Mouse (Mus musculus) cortical plate, adult 2 months (tissue): ENCODE measurements around the gene Wnt5a. TPM values are rescaled to one million over a fixed set of nuclear protein-coding genes. Genes with fewer than 3 reads are reported as not detected.

Experiments
- H3K27ac ChIP-seq: fragments of 200-500 bp; 2 replicates; pipeline ENCODE4 v1.5.1; 2012; ENCODE audit warnings: low read length, control low read depth, inconsistent platforms; ENCODE audit not compliant: insufficient read depth
- H3K4me1 ChIP-seq: fragments of 200-500 bp; 2 replicates; pipeline ENCODE4 v1.6.1; 2011; ENCODE audit warnings: low read length; ENCODE audit not compliant: control insufficient read depth, insufficient read depth
- H3K4me3 ChIP-seq: fragments of 200-500 bp; 2 replicates; pipeline ENCODE4 v1.5.1; 2011; ENCODE audit warnings: mild to moderate bottlenecking, low read length, control low read depth; ENCODE audit not compliant: insufficient read depth
- CTCF ChIP-seq: fragments of 200-500 bp; IDR thresholded peaks from 2 replicates; pipeline ENCODE4 v1.5.1; 2011; ENCODE audit warnings: mild to moderate bottlenecking, control low read depth, low read length; ENCODE audit not compliant: insufficient read depth; ENCODE audit errors: extremely low read depth
- POLR2A ChIP-seq: fragments of 200-500 bp; IDR thresholded peaks from 2 replicates; pipeline ENCODE4 v1.6.1; 2011; ENCODE audit warnings: mild to moderate bottlenecking, low read length, control low read depth; ENCODE audit not compliant: insufficient read depth; ENCODE audit errors: extremely low read depth
- polyA plus RNA-seq: library from polyadenylated mRNA; depleted of rRNA; stranded (reverse); fragments of >200 nt; gene quantifications from 2 replicates; pipeline ENCODE4 v1.2.3, GENCODE M21; 2012

The Wnt5a gene
- polyA plus RNA-seq, 1 experiment = 5.0 TPM

DNA sequence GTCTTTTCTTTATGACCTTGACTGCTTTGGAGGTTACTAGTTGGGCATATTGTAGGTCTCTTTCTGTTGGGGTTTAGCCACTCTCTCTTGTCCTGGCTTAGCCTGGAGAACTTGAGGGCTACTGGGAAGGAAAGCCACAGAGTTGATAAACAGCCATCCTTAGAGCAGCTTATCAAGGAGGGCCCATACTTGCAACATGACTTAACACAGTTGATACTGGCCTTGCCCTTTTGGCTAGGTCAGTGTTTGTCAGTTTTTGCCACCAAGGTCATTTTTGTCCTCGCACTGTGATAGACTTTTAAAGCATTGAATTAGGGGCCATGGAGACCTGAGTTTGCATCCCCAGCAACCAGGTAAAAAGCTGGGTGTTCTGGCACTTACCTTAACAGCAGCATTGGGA, 23.7 kb upstream of the Wnt5a start:
- H3K4me3 ChIP-seq = no peak overlapping the region
- no peaks in the 10 kb centered on the region for H3K4me1 ChIP-seq
- TF ChIP-seq CTCF (no peak), POLR2A (no peak)
- H3K27ac ChIP-seq = no peak overlapping the region

DNA sequence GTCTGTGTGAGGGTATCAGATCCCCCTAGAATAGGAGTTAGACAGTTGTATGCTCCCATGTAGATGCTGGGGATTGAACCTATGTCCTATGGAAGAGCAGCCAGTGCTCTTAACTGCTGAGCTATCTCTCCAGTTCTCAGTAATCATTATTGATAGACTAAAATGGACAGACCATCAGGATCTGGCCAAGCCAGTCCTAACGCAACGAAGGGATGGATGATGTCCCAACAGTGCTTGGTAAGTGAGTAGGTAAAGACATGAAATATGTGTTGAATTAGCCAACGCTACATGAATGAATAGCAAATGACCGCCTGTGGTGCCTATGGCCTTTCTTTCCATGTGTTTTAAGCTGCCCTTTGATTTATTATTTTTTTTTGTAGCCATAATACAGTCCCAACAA, 10.7 kb upstream of the Wnt5a start:
- TF ChIP-seq POLR2A = no peak
- no peak for TF ChIP-seq CTCF

DNA sequence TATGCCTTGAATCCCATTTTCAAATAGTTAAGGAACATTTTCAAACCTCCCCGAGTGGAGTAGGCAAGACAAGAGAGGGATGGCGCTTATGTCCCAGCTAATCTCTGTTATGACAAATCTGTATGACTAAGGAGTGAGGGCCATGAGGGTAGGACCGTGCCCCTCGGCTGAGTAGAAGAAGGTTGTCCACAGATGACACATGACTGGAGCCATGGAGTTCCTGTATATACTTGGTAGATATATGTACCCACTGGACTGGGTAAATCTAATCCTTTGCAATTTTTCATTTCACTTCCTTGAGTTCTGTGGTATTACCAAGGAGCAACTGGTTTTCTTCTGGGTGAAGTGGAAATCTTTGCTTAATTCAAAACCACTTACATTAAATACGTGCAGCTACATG, 10.3 kb upstream of the Wnt5a start:
- no peak for TF ChIP-seq POLR2A
- TF ChIP-seq CTCF = no peak
- H3K4me3 ChIP-seq = no peak overlapping the region
- no peak overlapping the region for H3K27ac ChIP-seq
- H3K4me1 ChIP-seq = no peaks in the 10 kb centered on the region

More for the DNA sequence above, 10.7 kb upstream of the Wnt5a start:
- no peak overlapping the region for H3K4me3 ChIP-seq
- no peaks in the 10 kb centered on the region for H3K4me1 ChIP-seq
- H3K27ac ChIP-seq = no peak overlapping the region

DNA sequence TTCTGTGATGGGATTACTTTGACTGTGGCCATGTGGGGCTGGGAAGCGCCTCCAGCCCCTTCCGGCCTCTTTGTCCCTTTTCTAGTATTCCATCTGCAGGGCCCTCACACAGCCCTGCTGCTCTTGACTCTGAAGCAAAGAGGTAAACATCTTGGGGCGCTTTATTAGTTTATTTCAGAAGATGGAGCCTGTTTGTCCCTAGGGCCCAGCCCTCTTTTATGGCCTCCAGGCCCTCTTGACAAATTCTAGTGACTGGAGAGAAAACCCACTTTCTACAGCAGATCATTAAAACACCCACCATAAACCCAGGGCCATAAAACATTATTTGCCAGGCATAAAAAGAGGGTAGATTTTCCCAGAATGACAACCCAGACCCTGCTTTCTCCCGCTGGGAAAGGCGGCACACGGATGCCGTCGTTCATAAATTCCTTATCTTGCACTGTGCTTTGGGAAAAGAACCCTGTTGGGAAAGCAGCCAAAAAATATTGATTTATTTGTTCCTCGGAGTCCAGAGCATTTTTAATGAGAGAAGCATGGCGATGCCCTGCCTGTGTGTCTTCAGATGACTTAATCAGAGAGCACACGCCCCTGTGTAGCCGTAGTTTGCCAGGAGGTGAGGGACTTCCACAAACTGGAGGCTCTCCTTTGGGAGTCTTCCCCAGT, 3.2 kb upstream of the Wnt5a start:
- Histone ChIP-seq H3K4me3 (no peak overlapping the region), H3K27ac (no peak overlapping the region), H3K4me1 (no peaks in the 10 kb centered on the region)
- TF ChIP-seq CTCF (no peak), POLR2A (no peak)

DNA sequence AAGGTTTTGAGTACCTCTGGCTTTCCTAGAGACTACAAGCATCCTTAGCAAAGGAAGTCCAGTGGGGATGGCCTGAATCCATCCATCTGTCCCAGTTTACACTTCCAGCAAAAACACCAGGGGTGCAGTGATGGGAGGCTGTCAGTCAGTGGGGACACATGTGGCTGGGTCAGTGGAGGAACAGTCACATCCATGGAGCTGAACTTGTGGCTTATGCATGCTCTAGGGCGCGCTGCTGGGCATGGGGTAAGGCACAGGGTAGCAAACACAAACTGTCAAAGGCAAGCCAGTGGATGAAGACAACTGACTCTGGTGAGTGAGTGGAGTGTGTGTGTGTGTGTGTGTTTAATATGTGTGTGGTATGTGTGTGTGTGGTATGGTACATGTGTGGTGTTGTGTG, 1.3 kb upstream of the Wnt5a start:
- TF ChIP-seq POLR2A (no peak), CTCF (no peak)
- no peak overlapping the region for H3K4me3 ChIP-seq
- no peak overlapping the region for H3K27ac ChIP-seq
- H3K4me1 ChIP-seq = no peaks in the 10 kb centered on the region

DNA sequence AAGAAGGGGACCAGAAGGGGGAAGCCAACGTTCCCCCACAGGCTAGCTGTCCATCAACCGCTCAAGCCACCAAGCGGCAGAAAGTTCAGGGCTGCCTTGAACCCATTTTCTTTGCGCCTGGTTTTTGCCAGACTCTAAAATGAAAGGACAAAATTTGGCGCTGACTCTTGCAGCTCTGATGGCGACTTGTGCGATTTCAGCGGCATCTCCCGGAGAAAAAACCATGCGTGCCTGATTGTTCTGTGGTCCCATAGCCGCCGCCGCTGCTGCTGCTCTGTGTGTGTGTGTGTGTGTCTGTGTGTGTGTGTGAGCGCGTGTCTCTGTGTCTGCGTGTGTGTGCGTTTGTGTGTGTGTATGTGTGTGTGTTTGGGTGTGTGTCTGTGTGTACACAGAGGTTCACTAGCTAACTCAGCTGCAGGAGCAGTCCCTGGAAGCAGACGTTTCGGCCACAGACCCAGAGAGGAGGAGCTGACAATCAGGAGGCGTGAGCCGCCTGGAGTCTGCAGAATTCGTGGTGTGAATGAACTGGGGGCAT, 568 bp downstream of the Wnt5a start:
- no peaks in the 10 kb centered on the region for H3K4me1 ChIP-seq
- TF ChIP-seq POLR2A (no peak), CTCF (no peak)
- no peak overlapping the region for H3K27ac ChIP-seq
- peak overlapping the region; percentile 44 for H3K4me3 ChIP-seq

DNA sequence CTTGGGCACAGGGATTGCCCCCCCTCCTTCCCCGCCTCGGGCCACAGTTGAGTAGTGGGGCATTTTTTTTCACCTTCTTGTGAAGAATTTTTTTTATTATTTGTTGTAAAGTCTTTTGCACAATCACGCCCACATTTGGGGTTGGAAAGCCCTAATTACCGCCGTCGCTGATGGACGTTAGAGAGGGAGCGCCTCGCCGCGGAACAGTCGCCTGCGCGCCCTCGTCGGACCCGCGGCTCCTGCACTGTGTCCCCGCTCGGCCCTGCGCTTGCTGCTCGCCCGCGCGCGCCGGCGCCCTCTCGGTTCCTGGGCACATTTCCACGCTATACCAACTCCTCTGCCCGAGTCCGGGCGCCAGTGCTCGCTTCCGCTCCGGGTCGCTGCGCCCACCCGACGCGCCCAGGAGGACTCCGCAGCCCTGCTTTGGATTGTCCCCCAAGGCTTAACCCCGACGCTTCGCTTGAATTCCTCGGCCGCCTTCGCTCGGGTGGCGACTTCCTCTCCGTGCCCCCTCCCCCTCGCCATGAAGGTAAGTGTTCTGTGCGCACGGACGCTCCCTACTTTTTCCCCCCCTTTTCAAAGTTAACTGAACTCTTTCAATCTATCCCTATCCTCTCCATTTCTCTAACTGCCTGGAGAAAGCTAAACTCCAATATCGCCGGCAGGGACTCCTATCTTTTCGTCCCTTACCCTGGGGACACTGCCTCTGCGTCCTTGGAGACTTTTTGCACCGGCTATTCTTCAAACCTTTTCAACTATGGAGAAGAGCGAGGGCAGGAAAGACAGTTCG, 1.2 kb downstream of the Wnt5a start:
- no peaks in the 10 kb centered on the region for H3K4me1 ChIP-seq
- TF ChIP-seq POLR2A = no peak
- no peak for TF ChIP-seq CTCF
- peak overlapping the region; percentile 44 for H3K4me3 ChIP-seq
- no peak overlapping the region for H3K27ac ChIP-seq

DNA sequence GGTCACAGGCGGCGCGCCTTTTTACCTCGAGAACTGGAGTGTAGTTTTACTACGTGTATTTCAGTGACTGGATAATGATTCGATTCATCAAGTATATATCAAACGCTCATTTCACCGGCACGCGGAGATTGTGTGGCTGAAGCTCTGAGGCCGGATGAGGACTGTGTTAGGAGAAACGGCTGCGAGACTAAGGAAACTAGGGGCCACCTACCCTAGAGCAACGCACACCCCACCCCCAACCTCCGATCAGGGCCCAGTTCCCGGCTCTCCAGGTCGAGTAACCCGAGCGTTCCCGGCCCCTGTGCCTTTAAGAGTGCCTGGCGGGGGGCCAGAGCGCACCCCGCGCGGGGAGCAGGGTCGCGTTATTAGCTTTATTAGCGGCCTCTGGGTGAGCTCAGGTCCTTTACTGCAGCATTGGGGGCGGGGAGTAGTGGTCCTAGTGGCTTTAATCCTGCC, 1.9 kb downstream of the Wnt5a start:
- no peak for TF ChIP-seq POLR2A
- Histone ChIP-seq H3K4me3 (peak overlapping the region; percentile 44), H3K27ac (no peak overlapping the region), H3K4me1 (no peaks in the 10 kb centered on the region)

DNA sequence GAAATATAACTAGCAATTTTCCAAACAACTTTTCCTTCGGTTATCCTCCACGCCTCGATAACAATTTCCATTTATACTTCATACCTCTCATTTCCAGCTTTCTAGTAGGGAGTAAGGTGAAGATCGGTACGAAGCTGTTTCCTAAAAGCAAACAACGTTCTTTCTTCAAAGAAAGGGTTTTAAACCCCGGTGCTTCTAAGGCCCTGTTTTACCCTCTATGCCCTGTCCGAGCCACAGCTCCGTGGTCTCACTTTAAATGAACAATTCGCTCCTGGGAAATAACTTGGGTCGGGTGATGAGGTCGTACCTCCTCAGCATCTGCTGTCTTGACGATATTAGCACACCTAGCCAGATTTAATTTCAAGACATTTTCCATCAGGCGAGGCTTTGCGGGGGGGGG, 2.5 kb downstream of the Wnt5a start:
- TF ChIP-seq POLR2A (no peak), CTCF (no peak)
- no peaks in the 10 kb centered on the region for H3K4me1 ChIP-seq
- no peak overlapping the region for H3K27ac ChIP-seq
- peak overlapping the region; percentile 44 for H3K4me3 ChIP-seq

DNA sequence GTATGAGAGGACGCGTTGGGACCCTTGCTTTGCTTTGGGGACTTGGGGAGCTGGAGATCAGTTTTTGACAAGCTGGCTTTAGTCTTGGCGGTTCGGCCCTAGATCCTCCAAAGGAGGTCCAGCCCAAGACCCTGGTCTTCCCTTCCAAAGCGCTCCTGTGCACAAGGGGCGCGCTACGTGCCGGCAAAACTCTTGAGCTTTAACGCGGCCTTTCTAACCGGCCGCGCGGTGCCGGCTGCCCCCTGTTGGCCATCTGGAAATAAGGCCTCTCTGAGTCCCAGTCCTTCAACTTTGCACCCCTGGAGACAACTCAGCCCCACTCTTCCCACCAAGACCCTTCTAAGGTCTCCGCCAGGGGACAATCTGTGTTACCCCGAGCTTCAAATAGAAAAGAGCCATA, 2.9 kb downstream of the Wnt5a start:
- TF ChIP-seq CTCF = peak; percentile 69
- no peak for TF ChIP-seq POLR2A
- no peaks in the 10 kb centered on the region for H3K4me1 ChIP-seq
- no peak overlapping the region for H3K27ac ChIP-seq
- peak overlapping the region; percentile 44; the same call in 1 of the 2 replicates for H3K4me3 ChIP-seq
